Comparison of ENCODE assay signal across 23 mouse cellular contexts in genomic region chr13:16314669-16315068, GRCm38 (mm10).
DNase-seq lines count a peak whose midpoint lies in the region; ATAC-seq lines count a peak whose summit lies in the region.
"Had no signal": no experiment of that assay in that cellular context is flagged by ENCODE, and none has a peak within 500 bp of the region (broad histone marks: within the 10 kb centered on the region; RNA-seq: fewer than 3 reads in every experiment).

No protein-coding gene starts in this region.

- peak; percentile 3 for DNase-seq in thymus, postnatal 14 days
- DNase-seq in thymus, postnatal 0 days (ENCODE audit: low spot score): no peak
- peak; percentile 12 for DNase-seq in c-Kit-positive CD71-negative TER-119-negative erythroid progenitor cells, embryonic 14.5 days (ENCODE audit: low read depth)
- no peak for DNase-seq in cerebellum, adult 8-10 months
- no peak for DNase-seq in adrenal gland, adult 2 months
- DNase-seq in right cerebral cortex, postnatal 14 days: no peak
- DNase-seq: adrenal gland, postnatal 36 days; cerebellum, adult 11 months; cerebellum, adult 9-11 months; gastrocnemius, adult 2 months; gastrocnemius, postnatal 36 days; heart, adult 2 months; heart, postnatal 4 days; kidney, adult 9 months; kidney, postnatal 10 days; lung, postnatal 36 days; midbrain, embryonic 14.5 days; retina, postnatal 1 day; spleen, adult 18-20 months; thymus, postnatal 4 days had no signal

- ATAC-seq in megakaryocyte progenitor cell, adult 5-6 weeks (replicated peaks; ENCODE audit: poor library complexity): peak; percentile 100
- ATAC-seq: forebrain, embryonic 14.5 days; intestine, postnatal 0 days had no signal

Comparison
In these comparisons a context has a peak if more than half of its experiments do, and no peak if none do; other contexts are left out.
1. DNase-seq: peak in thymus, postnatal 14 days (single experiment) and c-Kit-positive CD71-negative TER-119-negative erythroid progenitor cells, embryonic 14.5 days (single experiment); none in thymus, postnatal 0 days (single experiment), cerebellum, adult 8-10 months (single experiment), adrenal gland, adult 2 months (single experiment) and right cerebral cortex, postnatal 14 days (single experiment).